Mouse (Mus musculus) intestine, embryonic 16.5 days (tissue): ENCODE results near the gene Ints1. TPM values are rescaled to one million over a fixed set of nuclear protein-coding genes. Genes with fewer than 3 reads are reported as not detected.

Source experiments
- ATAC-seq: fragments of 200-750 bp; cut with Nextera tagmentation; 2 replicates; pipeline ENCODE4 v1.8.0; 2017; ENCODE audit warnings: moderate TSS enrichment, moderate library complexity
- H3K27ac ChIP-seq: fragments of 300-500 bp; sonication (generic); 2 replicates; pipeline ENCODE4 v1.5.1; 2014; ENCODE audit warnings: mild to moderate bottlenecking, low read length
- H3K27me3 ChIP-seq: fragments of 300-500 bp; sonication (generic); replicated peaks from 2 replicates; pipeline ENCODE4 v1.6.1; 2014; ENCODE audit warnings: low read length, control low read depth, mixed read lengths; ENCODE audit not compliant: control insufficient read depth, insufficient read depth
- H3K36me3 ChIP-seq: fragments of 300-500 bp; sonication (generic); 2 replicates; pipeline ENCODE4 v1.6.1; 2014; ENCODE audit warnings: low read length, control low read depth; ENCODE audit not compliant: control insufficient read depth, insufficient read depth
- H3K4me1 ChIP-seq: fragments of 300-500 bp; sonication (generic); 2 replicates; pipeline ENCODE4 v1.6.1; 2014; ENCODE audit warnings: low read length, control low read depth, mixed read lengths; ENCODE audit not compliant: control insufficient read depth, insufficient read depth
- H3K4me2 ChIP-seq: fragments of 300-500 bp; sonication (generic); 2 replicates; pipeline ENCODE4 v1.6.1; 2014; ENCODE audit warnings: low read depth, low read length, control low read depth
- H3K4me3 ChIP-seq: fragments of 300-500 bp; sonication (generic); 2 replicates; pipeline ENCODE4 v1.5.1; 2014; ENCODE audit warnings: mild to moderate bottlenecking, low read length
- H3K9ac ChIP-seq: fragments of 300-500 bp; sonication (generic); 2 replicates; pipeline ENCODE4 v1.6.1; 2014; ENCODE audit warnings: low read depth, low read length
- H3K9me3 ChIP-seq: fragments of 300-500 bp; sonication (generic); 2 replicates; pipeline ENCODE4 v1.6.1; 2016; ENCODE audit warnings: low read length, control low read depth; ENCODE audit not compliant: control insufficient read depth
- WGBS: fragments of 180-500 bp; shearing (Covaris S2); extraction: QIAGEN DNeasy Blood & Tissue Kit; methylation state at CpG from one replicate; pipeline ENCODE4 v1.1.7; 2014; 5-methylcytosine and 5-hydroxymethylcytosine counted together
- polyA plus RNA-seq: library from polyadenylated mRNA; unstranded; fragments of >200 nt; fragmentation: Nextera tagmentation; extraction: Ambion mirVana; gene quantifications from 2 replicates; pipeline ENCODE4 v1.2.1, GENCODE M21; 2015

Gene Ints1
- polyA plus RNA-seq, 1 experiment from 2014 or later, result 18.8 TPM

DNA sequence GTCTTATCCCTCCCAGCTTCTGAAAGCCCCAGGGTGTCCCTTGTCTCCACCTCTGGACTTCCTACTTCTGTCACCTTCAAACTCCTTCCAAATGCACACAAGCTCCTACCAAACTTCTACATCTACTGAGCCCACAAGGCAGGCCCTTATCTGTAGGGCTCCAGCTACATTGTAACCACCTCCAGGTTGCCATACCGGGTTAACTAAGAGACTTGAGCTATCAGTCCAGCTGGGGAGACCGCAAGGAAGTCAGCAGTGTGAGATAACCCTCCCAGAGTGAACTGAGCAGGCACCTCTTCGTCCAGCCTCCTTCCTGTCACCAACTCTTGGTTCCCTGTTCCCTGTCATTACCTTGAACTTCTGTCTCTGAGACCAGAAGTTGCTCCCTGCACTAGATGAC, 41.5 kb downstream of the Ints1 start:
- Histone ChIP-seq H3K4me1 (peaks cover 82% of the 10 kb centered on the region), H3K4me2 (peak overlapping the region; percentile 99), H3K36me3 (no peaks in the 10 kb centered on the region), H3K4me3 (peak overlapping the region; percentile 71; the same call in 1 of the 2 replicates), H3K9ac (no peak overlapping the region), H3K27me3 (no peaks in the 10 kb centered on the region), H3K27ac (peak overlapping the region; percentile 40; the same call in 1 of the 2 replicates), H3K9me3 (no peaks in the 10 kb centered on the region)
- WGBS, result 52% methylated on average over 3 of the region's 3 CpGs
- no peak for ATAC-seq

DNA sequence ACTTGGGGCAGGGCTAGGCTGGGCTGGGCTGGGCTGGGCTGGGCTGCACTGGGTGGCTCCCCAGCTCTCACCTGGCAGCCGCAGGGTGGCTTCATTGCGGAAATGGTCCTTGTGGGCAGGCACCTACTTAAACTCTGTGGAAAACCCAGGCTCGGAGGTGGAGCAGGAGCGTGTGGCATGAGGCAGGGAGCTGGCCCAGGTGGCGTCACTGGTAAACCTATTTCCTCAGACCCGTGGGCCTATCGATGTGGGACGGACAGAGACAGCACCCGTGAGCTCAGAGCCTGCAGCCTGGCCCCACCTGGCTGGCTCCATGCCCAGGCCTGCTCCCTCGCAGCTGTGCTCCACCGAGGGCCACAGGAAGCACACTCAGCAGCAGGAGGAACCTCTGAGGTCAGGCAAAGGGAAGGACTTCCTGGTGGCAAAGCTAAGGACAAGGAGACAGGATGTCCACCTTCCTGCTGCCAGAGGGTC, 42.8 kb downstream of the Ints1 start:
- WGBS, result 38% methylated on average over 11 of the region's 11 CpGs
- Histone ChIP-seq H3K9ac (peak overlapping the region; percentile 55), H3K4me1 (peaks cover 74% of the 10 kb centered on the region), H3K9me3 (no peaks in the 10 kb centered on the region), H3K27ac (peak overlapping the region; percentile 92), H3K4me3 (peak overlapping the region; percentile 13; the same call in 1 of the 2 replicates), H3K36me3 (no peaks in the 10 kb centered on the region), H3K27me3 (no peaks in the 10 kb centered on the region), H3K4me2 (peak overlapping the region; percentile 38)
- ATAC-seq, result peak; percentile 70

DNA sequence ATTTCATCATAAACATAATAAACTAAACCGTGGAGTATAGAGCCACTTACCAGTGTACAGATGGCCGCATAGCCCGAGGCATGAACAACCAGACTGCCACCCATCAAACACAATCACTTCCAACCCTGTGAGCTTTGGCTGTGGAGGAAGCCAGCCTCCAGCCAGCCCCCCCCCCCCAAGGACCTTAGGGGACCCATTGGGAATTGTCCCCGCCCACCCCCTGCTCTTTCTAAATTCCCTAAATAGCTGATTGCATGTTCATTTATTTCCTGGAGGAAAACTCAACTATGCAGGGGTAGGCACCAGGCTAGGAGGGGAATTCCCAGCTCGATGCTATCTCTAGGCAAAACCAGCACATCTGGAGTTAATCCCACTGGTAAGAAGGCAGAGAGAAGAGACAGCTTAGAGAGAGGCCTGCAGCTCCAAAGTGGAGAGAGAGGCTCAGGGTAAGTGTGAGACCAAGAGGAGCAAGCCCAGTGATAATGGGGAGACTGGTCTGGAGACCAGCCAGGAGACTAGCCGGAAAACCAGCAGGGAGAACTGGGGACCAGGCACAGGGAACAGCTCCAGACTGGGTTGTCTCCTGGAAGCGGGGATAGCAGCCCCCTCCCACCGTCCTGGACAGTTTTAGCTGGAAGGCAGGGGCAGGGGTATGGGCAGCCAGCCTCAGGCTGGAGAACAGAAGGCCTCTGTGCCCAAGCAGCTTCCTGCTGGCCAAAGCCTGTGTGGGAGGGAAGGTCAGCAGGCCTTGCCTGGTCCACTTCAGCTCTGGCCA, 44.6 kb downstream of the Ints1 start:
- Histone ChIP-seq H3K27me3 (no peaks in the 10 kb centered on the region), H3K4me2 (peak overlapping the region; percentile 9; the same call in 1 of the 2 replicates), H3K36me3 (no peaks in the 10 kb centered on the region), H3K4me1 (peaks cover 61% of the 10 kb centered on the region), H3K27ac (peak overlapping the region; percentile 73), H3K4me3 (no peak overlapping the region), H3K9me3 (no peaks in the 10 kb centered on the region), H3K9ac (peak overlapping the region; percentile 58)
- WGBS, result 48% methylated on average over 8 of the region's 8 CpGs
- no peak for ATAC-seq

DNA sequence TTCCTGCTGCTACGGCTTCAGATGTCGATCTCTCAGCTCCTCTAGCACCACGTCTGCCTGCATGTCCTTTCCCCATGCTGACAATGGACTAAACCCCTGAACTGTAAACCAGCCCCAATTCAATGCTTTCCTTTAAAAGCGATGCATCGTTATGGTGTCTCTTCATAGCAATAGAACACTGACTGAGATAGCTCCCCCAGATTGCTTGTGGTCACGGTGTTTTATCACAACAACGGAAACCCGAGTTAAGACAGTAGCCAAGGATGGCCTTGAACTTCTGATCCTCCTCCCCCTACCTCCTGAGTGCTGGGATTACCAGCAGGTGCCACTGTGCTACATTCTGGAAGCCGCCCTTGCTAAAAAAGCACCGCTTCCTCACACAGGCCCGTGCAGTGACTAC, 48.2 kb downstream of the Ints1 start:
- Histone ChIP-seq H3K4me2 (no peak overlapping the region), H3K9me3 (no peaks in the 10 kb centered on the region), H3K27ac (no peak overlapping the region), H3K4me3 (no peak overlapping the region), H3K36me3 (no peaks in the 10 kb centered on the region), H3K9ac (no peak overlapping the region), H3K27me3 (no peaks in the 10 kb centered on the region), H3K4me1 (peaks cover 44% of the 10 kb centered on the region)
- WGBS, result 80% methylated on average over 11 of the region's 11 CpGs
- no peak for ATAC-seq

- no peak overlapping the region for H3K4me3 ChIP-seq
- no peaks in the 10 kb centered on the region for H3K36me3 ChIP-seq
- no peak for ATAC-seq
- 89% methylated on average over 3 of the region's 3 CpGs for WGBS
- H3K4me2 ChIP-seq, result no peak overlapping the region
- no peak overlapping the region for H3K9ac ChIP-seq
- H3K27me3 ChIP-seq, result no peaks in the 10 kb centered on the region
- H3K9me3 ChIP-seq, result no peaks in the 10 kb centered on the region
- H3K27ac ChIP-seq, result no peak overlapping the region
- peaks cover 35% of the 10 kb centered on the region for H3K4me1 ChIP-seq
Observed at GRCm38 (mm10) chr5:139726186-139726585, 49.3 kb downstream of the Ints1 start.

DNA sequence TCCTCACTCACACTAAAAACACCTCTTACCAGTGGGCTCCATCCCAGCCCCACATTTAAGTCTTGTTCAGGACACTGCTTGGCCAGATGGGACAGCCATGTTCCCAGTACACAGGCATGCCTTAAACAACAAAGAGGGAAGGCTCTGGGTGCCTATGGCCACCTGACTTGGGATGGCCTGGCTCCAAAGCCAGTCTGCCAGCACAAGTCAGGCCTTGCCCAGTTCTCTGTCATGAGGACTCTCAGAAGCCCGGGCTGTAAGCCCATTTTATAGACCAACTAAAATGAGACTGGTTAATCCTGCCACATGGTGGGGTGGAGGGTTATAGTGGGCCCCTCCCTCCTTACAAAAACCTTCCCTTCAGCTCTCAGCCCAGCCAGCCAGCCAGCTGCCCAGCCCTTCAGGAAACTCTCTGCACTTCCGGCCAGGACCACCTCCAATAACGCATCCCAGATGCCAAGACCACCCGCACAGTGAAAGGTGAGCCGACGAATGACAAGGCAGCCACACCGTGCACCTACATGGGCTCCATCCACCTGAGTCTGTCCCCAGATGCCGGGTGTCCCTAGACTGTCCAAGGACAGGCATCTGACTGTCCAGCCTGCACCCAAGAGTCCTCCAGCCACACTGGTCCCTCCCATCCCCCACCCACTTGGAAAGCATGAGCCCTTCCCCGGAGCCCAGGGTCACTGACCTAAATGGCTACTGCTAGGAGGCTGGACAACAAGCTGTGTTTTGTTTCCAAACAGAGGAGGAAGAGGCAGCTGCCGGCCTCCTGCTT, 50.9 kb downstream of the Ints1 start:
- H3K9me3 ChIP-seq, result no peaks in the 10 kb centered on the region
- H3K4me3 ChIP-seq, result no peak overlapping the region
- peak; percentile 30 for ATAC-seq
- H3K4me2 ChIP-seq, result no peak overlapping the region
- H3K27me3 ChIP-seq, result no peaks in the 10 kb centered on the region
- no peak overlapping the region for H3K27ac ChIP-seq
- WGBS, result 43% methylated on average over 10 of the region's 10 CpGs
- H3K36me3 ChIP-seq, result no peaks in the 10 kb centered on the region
- H3K4me1 ChIP-seq, result peaks cover 24% of the 10 kb centered on the region
- H3K9ac ChIP-seq, result no peak overlapping the region

GRCm38 (mm10) chr5:139723113-139723512, 52.4 kb downstream of the Ints1 start:
- ATAC-seq, result no peak
- H3K9ac ChIP-seq, result no peak overlapping the region
- H3K4me3 ChIP-seq, result no peak overlapping the region
- no peaks in the 10 kb centered on the region for H3K27me3 ChIP-seq
- H3K27ac ChIP-seq, result no peak overlapping the region
- WGBS, result 71% methylated on average over 9 of the region's 9 CpGs
- H3K9me3 ChIP-seq, result no peaks in the 10 kb centered on the region
- peaks cover 33% of the 10 kb centered on the region for H3K4me1 ChIP-seq
- H3K4me2 ChIP-seq, result no peak overlapping the region
- no peaks in the 10 kb centered on the region for H3K36me3 ChIP-seq

GRCm38 (mm10) chr5:139722709-139723108, 52.8 kb downstream of the Ints1 start:
- Histone ChIP-seq H3K36me3 (no peaks in the 10 kb centered on the region), H3K4me1 (peaks cover 33% of the 10 kb centered on the region), H3K9me3 (no peaks in the 10 kb centered on the region), H3K27ac (no peak overlapping the region), H3K4me3 (no peak overlapping the region), H3K9ac (no peak overlapping the region), H3K4me2 (no peak overlapping the region), H3K27me3 (no peaks in the 10 kb centered on the region)
- ATAC-seq, result no peak
- WGBS, result 54% methylated on average over 6 of the region's 6 CpGs

- H3K9ac ChIP-seq, result no peak overlapping the region
- WGBS, result 81% methylated on average over 7 of the region's 7 CpGs
- no peak overlapping the region for H3K27ac ChIP-seq
- no peak for ATAC-seq
- H3K4me2 ChIP-seq, result no peak overlapping the region
- peaks cover 20% of the 10 kb centered on the region; the same call in 1 of the 2 replicates for H3K4me1 ChIP-seq
- no peaks in the 10 kb centered on the region for H3K36me3 ChIP-seq
- no peak overlapping the region for H3K4me3 ChIP-seq
- H3K9me3 ChIP-seq, result no peaks in the 10 kb centered on the region
- H3K27me3 ChIP-seq, result no peaks in the 10 kb centered on the region
Observed at GRCm38 (mm10) chr5:139718949-139719348, 56.5 kb downstream of the Ints1 start.
